Mouse (Mus musculus) kidney, embryonic 14.5 days (tissue): ENCODE measurements around the gene Nup210. TPM values are rescaled to one million over a fixed set of nuclear protein-coding genes. Genes with fewer than 3 reads are reported as not detected.
A peak's percentile ranks its signal among the peaks of the same experiment; 100 is the strongest.

Source experiments
- ATAC-seq: fragments of 200-750 bp; cut with Nextera tagmentation; 2 replicates; pipeline ENCODE4 v1.8.0; 2017; ENCODE audit warnings: moderate number of reproducible peaks, mild to moderate bottlenecking, moderate TSS enrichment, moderate library complexity; ENCODE audit not compliant: low FRiP score, low TSS enrichment
- H3K27ac ChIP-seq: fragments of 300-500 bp; sonication (generic); 2 replicates; pipeline ENCODE4 v1.5.1; 2014; ENCODE audit warnings: low read depth, mild to moderate bottlenecking, low read length, moderate library complexity, mixed read lengths
- H3K27me3 ChIP-seq: fragments of 300-500 bp; sonication (generic); 2 replicates; pipeline ENCODE4 v1.6.1; 2014; ENCODE audit warnings: mild to moderate bottlenecking, low read length; ENCODE audit not compliant: control insufficient read depth, insufficient read depth
- H3K36me3 ChIP-seq: fragments of 300-500 bp; sonication (generic); 2 replicates; pipeline ENCODE4 v1.6.1; 2014; ENCODE audit warnings: low read length, mixed read lengths; ENCODE audit not compliant: control insufficient read depth, insufficient read depth
- H3K4me1 ChIP-seq: fragments of 300-500 bp; sonication (generic); 2 replicates; pipeline ENCODE4 v1.6.1; 2014; ENCODE audit warnings: low read length, mixed read lengths; ENCODE audit not compliant: control insufficient read depth, insufficient read depth
- H3K4me2 ChIP-seq: fragments of 300-500 bp; sonication (generic); replicated peaks from 2 replicates; pipeline ENCODE4 v1.6.1; 2014; ENCODE audit warnings: low read depth, mild to moderate bottlenecking, low read length
- H3K4me3 ChIP-seq: fragments of 300-500 bp; sonication (generic); 2 replicates; pipeline ENCODE4 v1.5.1; 2014; ENCODE audit warnings: mild to moderate bottlenecking, low read length
- H3K9ac ChIP-seq: fragments of 300-500 bp; sonication (generic); 2 replicates; pipeline ENCODE4 v1.6.1; 2014; ENCODE audit warnings: low read depth, mild to moderate bottlenecking, low read length, moderate library complexity
- H3K9me3 ChIP-seq: fragments of 300-500 bp; sonication (generic); 2 replicates; pipeline ENCODE4 v1.6.1; 2016; ENCODE audit warnings: low read length; ENCODE audit not compliant: control insufficient read depth
- WGBS: fragments of 180-500 bp; shearing (Covaris S2); extraction: QIAGEN DNeasy Blood & Tissue Kit; methylation state at CpG from one replicate; pipeline ENCODE4 v1.1.7; 2014; 5-methylcytosine and 5-hydroxymethylcytosine counted together
- polyA plus RNA-seq: library from polyadenylated mRNA; unstranded; fragments of >200 nt; fragmentation: Nextera tagmentation; extraction: Ambion mirVana; gene quantifications from 2 replicates; pipeline ENCODE4 v1.2.1, GENCODE M21; 2014

Nup210 gene
- polyA plus RNA-seq, 1 experiment from 2014 or later: 30.6 TPM

DNA sequence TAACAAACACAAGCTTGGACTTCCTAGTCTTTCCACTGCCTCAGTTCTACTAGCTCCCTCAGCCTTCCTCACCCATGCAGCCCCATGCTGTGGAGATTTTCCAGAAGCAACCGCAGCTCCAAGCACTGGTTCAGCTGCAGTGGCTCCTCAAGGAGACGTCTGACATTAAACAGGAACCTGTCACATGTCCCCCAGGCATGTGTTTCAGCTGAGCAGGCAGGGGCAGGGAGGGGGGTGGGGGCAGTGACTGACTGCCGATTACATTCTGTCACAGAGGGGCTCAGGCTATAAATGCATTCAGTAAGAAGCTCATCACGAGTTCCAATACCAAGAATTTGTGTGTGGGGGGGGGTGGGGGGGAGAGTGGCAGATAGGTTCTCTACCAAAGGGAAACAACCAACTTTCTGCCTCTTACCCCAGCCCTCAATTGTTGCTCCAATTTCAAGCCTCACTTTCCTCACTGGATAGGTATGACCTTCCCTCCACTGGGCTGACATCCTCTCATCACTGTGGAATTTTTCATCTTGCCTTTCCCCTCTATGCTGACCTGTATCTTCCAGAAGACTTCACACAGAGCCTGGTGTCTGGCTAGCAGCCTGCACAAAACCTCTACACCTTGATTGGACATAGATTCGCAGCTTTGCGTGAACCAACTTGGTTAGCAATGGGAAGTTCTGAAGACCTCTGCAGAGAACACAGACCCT lies 71.8 kb downstream of the Nup210 start:
- Histone ChIP-seq H3K9me3 (no peaks in the 10 kb centered on the region), H3K4me3 (no peak overlapping the region), H3K4me1 (no peaks in the 10 kb centered on the region), H3K4me2 (no peak overlapping the region), H3K27ac (no peak overlapping the region), H3K36me3 (peaks cover 19% of the 10 kb centered on the region; the same call in 1 of the 2 replicates), H3K27me3 (no peaks in the 10 kb centered on the region), H3K9ac (no peak overlapping the region)
- WGBS: 52% methylated on average over 6 of the region's 6 CpGs
- ATAC-seq: no peak

DNA sequence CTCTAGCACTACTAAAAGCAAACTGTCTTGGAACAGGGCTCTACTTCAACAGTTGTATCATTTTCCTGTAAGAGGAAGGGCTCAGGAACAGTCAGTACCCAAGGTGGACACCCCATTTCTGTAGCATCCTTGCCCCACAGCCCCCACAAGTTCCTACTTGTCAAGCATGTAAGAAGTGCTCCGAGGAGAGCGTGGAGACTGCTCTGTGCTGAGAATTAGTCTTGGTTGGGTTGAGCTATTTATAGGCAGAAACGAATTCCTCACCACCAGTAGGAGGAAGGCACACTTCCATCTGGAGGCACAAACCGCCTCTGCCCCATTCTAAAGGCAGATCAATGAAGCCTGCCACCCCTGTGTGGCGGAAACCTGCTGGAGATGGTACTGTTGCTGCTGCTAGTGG lies 75.3 kb downstream of the Nup210 start:
- no peaks in the 10 kb centered on the region for H3K4me1 ChIP-seq
- no peak overlapping the region for H3K4me2 ChIP-seq
- no peaks in the 10 kb centered on the region for H3K9me3 ChIP-seq
- peaks cover 26% of the 10 kb centered on the region; the same call in 1 of the 2 replicates for H3K36me3 ChIP-seq
- WGBS: 84% methylated on average over 5 of the region's 5 CpGs
- no peaks in the 10 kb centered on the region for H3K27me3 ChIP-seq
- no peak for ATAC-seq
- no peak overlapping the region for H3K27ac ChIP-seq
- no peak overlapping the region for H3K9ac ChIP-seq
- H3K4me3 ChIP-seq: no peak overlapping the region

DNA sequence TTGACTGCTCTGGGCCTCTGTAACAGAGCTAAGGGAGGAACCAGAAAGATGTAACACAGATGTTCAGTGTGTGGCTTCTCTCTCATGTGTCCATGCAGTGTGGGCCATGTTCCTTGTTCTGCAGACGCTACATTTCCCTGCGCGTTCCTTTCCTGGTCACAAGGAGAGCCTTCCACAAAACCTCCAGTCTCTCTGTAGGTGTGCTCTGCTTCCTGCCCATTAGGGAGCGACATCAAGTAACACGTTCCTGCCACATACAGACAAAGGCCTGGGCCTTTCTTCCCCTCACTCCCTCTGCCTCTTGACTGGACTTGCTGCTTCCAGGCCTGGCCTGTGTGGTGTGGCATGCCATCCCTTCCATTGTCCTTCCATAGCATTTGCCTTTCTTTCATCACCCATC lies 88.4 kb downstream of the Nup210 start:
- H3K9me3 ChIP-seq: no peaks in the 10 kb centered on the region
- no peaks in the 10 kb centered on the region; the same call in 1 of the 2 replicates for H3K36me3 ChIP-seq
- H3K4me1 ChIP-seq: no peaks in the 10 kb centered on the region
- H3K4me3 ChIP-seq: no peak overlapping the region
- H3K9ac ChIP-seq: no peak overlapping the region
- no peaks in the 10 kb centered on the region for H3K27me3 ChIP-seq
- no peak overlapping the region for H3K4me2 ChIP-seq
- 84% methylated on average over 5 of the region's 5 CpGs for WGBS
- no peak for ATAC-seq
- no peak overlapping the region for H3K27ac ChIP-seq

DNA sequence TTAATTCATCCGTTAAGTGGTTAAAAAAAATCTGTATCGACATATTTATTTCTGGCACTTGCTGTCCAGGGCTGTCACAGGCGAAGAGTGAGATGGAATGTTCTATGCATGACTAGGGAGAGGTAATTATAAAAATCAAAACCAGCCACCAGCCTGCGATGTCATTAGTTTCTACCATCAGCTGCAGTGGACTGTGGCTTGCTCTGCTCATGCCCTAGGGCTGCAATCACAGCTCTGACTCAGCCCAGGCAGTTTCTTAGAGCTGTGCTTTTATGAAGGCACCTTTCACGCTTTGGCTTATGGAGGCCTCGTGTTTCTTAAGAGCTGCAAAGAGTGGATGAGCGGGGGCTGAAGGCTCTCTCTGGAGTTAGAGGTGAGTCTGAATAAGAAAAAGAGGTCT lies 95.8 kb downstream of the Nup210 start:
- Histone ChIP-seq H3K9ac (0 out of 2 replicates have a peak overlapping the region, but pooled peaks have one; percentile 4), H3K4me3 (no peak overlapping the region), H3K4me1 (no peaks in the 10 kb centered on the region), H3K27ac (peak overlapping the region; percentile 20; the same call in 1 of the 2 replicates), H3K27me3 (no peaks in the 10 kb centered on the region), H3K4me2 (no peak overlapping the region), H3K36me3 (no peaks in the 10 kb centered on the region), H3K9me3 (no peaks in the 10 kb centered on the region)
- 61% methylated on average over 7 of the region's 7 CpGs for WGBS
- peak; percentile 62 for ATAC-seq

DNA sequence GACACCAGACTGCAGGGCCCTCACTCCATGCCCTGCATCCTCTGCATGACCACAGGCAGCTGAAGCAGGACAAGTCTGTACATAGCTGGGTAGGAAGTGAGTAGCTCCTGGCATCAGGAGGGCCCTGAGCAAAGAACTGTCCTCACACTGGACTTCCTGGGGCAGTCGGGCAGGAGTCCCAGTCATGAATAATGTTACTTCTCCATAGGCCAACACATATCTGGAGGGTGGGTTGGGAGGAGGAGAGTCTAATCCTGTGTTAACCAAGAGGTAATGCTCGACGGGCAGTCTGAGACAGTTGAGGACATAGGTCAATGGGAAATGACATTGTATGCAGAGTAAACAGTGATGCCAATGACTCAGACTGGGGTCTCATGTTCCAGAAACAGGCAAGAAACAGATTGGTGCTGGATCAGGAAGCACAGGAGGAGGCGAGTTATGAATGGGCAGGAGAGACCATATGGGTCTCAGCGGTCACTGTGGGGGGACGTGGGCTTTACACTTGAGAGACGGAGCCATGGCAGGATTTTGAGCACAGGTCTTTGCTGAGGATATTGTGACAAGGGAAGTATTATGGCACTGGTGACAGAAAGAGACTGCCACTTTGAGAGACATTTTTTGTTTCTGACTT lies 99.9 kb downstream of the Nup210 start:
- no peak for ATAC-seq
- Histone ChIP-seq H3K27me3 (no peaks in the 10 kb centered on the region), H3K4me2 (no peak overlapping the region), H3K4me3 (no peak overlapping the region), H3K4me1 (no peaks in the 10 kb centered on the region), H3K9ac (no peak overlapping the region), H3K27ac (no peak overlapping the region), H3K36me3 (peaks cover 2% of the 10 kb centered on the region; the same call in 1 of the 2 replicates), H3K9me3 (no peaks in the 10 kb centered on the region)
- 71% methylated on average over 7 of the region's 7 CpGs for WGBS

DNA sequence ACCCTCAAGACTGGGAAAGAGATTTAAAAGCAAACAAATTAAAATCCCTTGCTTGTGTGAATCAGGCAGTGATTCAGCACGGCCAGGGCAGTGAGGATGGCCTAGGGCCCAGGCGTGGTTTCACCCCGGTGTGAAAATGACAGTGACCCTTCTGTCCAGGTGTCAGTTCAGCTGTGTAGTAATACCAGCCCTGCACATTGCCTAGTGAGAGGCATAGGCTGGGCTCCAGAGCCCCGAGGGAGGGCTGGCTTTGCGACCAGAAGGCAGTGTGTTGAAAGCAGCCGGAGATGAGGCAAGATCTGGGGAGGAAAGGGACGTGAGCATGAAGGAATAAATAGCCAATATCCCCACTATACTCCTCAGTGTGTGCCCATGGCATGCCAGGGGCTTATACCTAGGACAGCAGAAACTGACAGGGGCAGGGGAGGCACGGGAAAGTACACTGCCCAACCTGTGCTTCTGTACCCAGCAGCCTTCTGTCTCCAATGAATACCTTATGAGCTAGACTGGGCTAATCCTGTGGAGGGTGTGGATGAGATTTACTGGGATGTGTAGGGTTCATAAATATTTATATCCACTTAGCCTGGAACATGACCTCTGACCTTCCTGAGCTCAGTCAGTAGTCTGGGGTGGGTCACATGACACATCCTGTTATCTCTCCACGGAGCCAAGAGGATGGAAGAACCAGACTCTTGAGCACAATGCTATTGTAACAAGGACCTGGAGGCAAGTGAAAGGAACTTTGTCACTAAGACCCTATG lies 102.3 kb downstream of the Nup210 start:
- Histone ChIP-seq H3K4me1 (no peaks in the 10 kb centered on the region), H3K27ac (no peak overlapping the region), H3K4me2 (no peak overlapping the region), H3K27me3 (no peaks in the 10 kb centered on the region), H3K9ac (no peak overlapping the region), H3K4me3 (no peak overlapping the region), H3K36me3 (peaks cover 2% of the 10 kb centered on the region; the same call in 1 of the 2 replicates), H3K9me3 (no peaks in the 10 kb centered on the region)
- ATAC-seq: no peak
- 61% methylated on average over 9 of the region's 9 CpGs for WGBS

GRCm38 (mm10) chr6:91012458-91012857 lies 104.2 kb downstream of the Nup210 start:
- Histone ChIP-seq H3K4me2 (no peak overlapping the region), H3K27ac (no peak overlapping the region), H3K36me3 (peaks cover 2% of the 10 kb centered on the region; the same call in 1 of the 2 replicates), H3K4me1 (no peaks in the 10 kb centered on the region), H3K9ac (no peak overlapping the region), H3K27me3 (no peaks in the 10 kb centered on the region), H3K4me3 (no peak overlapping the region), H3K9me3 (no peaks in the 10 kb centered on the region)
- no peak for ATAC-seq
- 63% methylated on average over 3 of the region's 3 CpGs for WGBS

DNA sequence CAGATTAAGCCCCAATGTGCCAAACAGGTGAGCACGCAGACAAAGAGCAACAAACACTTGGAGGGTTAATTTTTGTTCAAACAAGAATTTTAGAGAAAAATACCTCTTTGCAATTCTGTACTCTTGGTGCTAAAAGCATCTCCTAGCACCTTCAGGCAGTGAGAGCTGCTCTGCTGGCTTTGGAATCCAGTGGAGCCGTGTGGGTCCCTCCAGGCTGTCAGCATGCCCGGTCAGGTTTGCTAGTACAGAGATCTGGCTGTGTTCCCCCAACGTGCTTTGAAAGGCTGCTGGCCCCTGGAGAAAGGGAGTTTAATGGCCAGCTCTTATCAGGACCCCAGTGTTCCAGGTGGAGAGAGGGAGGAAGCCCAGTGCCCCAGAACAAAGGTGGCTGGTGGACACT lies 105.1 kb downstream of the Nup210 start:
- Histone ChIP-seq H3K36me3 (peaks cover 2% of the 10 kb centered on the region; the same call in 1 of the 2 replicates), H3K27me3 (no peaks in the 10 kb centered on the region), H3K9ac (no peak overlapping the region), H3K4me2 (no peak overlapping the region), H3K9me3 (no peaks in the 10 kb centered on the region), H3K4me3 (no peak overlapping the region), H3K27ac (no peak overlapping the region), H3K4me1 (no peaks in the 10 kb centered on the region)
- WGBS: 70% methylated on average over 4 of the region's 4 CpGs
- ATAC-seq: no peak
